Mouse (Mus musculus): ENCODE results near the gene Pla2g4b. TPM values are rescaled to one million over a fixed set of nuclear protein-coding genes. Genes with fewer than 3 reads are reported as not detected.

The Pla2g4b gene
- total and polyA plus RNA-seq, 3 experiments, result 0.90 to 2.7 (median 2.5) TPM

- in situ Hi-C loops (cut with MboI; ENCODE audit: low pct_ligation_motif_present, low pct_unique_long_range_greater_than_20kb, low sequenced_read_pairs) (no loop called here), dilution Hi-C loops (cut with MboI; ENCODE audit: extremely low pct_ligation_motif_present, extremely low pct_unique_long_range_greater_than_20kb, low sequenced_read_pairs) (no loop called here)
- Histone ChIP-seq H3K36me3 (replicated peaks in 1 of 2; ENCODE audit: control insufficient read depth in 1 of 2, insufficient read depth in 1 of 2, low read length in 1 of 2) (peaks cover 0 to 30% of the 10 kb centered on the region in 2 experiments), H3K79me2 (replicated peaks; ENCODE audit: control insufficient read depth, extremely low read depth, insufficient read depth, poor library complexity, severe bottlenecking) (no peaks in the 10 kb centered on the region), H3K9ac (ENCODE audit: insufficient read depth, low read depth) (no peak overlapping the region), H3K4me2 (ENCODE audit: insufficient read depth, low read depth, poor library complexity, severe bottlenecking) (no peak overlapping the region), H3K4me1 (ENCODE audit: control insufficient read depth in 1 of 2, insufficient read depth in 2 of 2) (peaks cover 17 to 35% of the 10 kb centered on the region in 2 experiments), H3K27me3 (replicated peaks) (no peaks in the 10 kb centered on the region), H3K9me3 (replicated peaks; ENCODE audit: low read length) (no peaks in the 10 kb centered on the region), H3K4me3 (replicated peaks in 1 of 3; ENCODE audit: low read depth in 2 of 3, low read length in 2 of 3, poor library complexity in 1 of 3) (no peak overlapping the region), H3K27ac (ENCODE audit: insufficient read depth, low read depth) (no peak overlapping the region)
- TF ChIP-seq MXI1 (IDR thresholded peaks at IDR 0.05; ENCODE audit: low read depth, low read length) (no peak), KAT2A (IDR thresholded peaks at IDR 0.05; ENCODE audit: insufficient replicate concordance, low read length) (no peak)
- DNase-seq (ENCODE audit: extremely low read depth), result no peak
Observed at GRCm38 (mm10) chr2:119999731-120000130, 33.5 kb upstream of the Pla2g4b start.

- Histone ChIP-seq H3K36me3 (replicated peaks in 1 of 2; ENCODE audit: control insufficient read depth in 1 of 2, insufficient read depth in 1 of 2, low read length in 1 of 2) (peaks cover 0 to 31% of the 10 kb centered on the region in 2 experiments), H3K9ac (ENCODE audit: insufficient read depth, low read depth) (no peak overlapping the region), H3K79me2 (replicated peaks; ENCODE audit: control insufficient read depth, extremely low read depth, insufficient read depth, poor library complexity, severe bottlenecking) (no peaks in the 10 kb centered on the region), H3K4me3 (replicated peaks in 1 of 3; ENCODE audit: low read depth in 2 of 3, low read length in 2 of 3, poor library complexity in 1 of 3) (no peak overlapping the region), H3K4me1 (ENCODE audit: control insufficient read depth in 1 of 2, insufficient read depth in 2 of 2) (peaks cover 10 to 22% of the 10 kb centered on the region in 2 experiments; a peak in 3 of 4 replicates), H3K9me3 (replicated peaks; ENCODE audit: low read length) (no peaks in the 10 kb centered on the region), H3K27ac (ENCODE audit: insufficient read depth, low read depth) (no peak overlapping the region), H3K4me2 (ENCODE audit: insufficient read depth, low read depth, poor library complexity, severe bottlenecking) (no peak overlapping the region), H3K27me3 (replicated peaks) (no peaks in the 10 kb centered on the region)
- in situ Hi-C loops (cut with MboI; ENCODE audit: low pct_ligation_motif_present, low pct_unique_long_range_greater_than_20kb, low sequenced_read_pairs) (no loop called here), dilution Hi-C loops (cut with MboI; ENCODE audit: extremely low pct_ligation_motif_present, extremely low pct_unique_long_range_greater_than_20kb, low sequenced_read_pairs) (no loop called here)
- TF ChIP-seq ETS1 (conservative IDR thresholded peaks at IDR 0.05; ENCODE audit: low read depth, low read length), result no peak
- TF ChIP-seq PAX5 (IDR thresholded peaks at IDR 0.05; ENCODE audit: low read length), result no peak
- DNase-seq (ENCODE audit: extremely low read depth), result peak; percentile 23
Observed at GRCm38 (mm10) chr2:120000882-120001584, 32.2 kb upstream of the Pla2g4b start.

- no peaks in the 10 kb centered on the region for H3K79me2 ChIP-seq (replicated peaks; ENCODE audit: control insufficient read depth, extremely low read depth, insufficient read depth, poor library complexity, severe bottlenecking)
- no peaks in the 10 kb centered on the region for H3K9me3 ChIP-seq (replicated peaks; ENCODE audit: low read length)
- no peak overlapping the region for H3K4me3 ChIP-seq (replicated peaks in 1 of 3; ENCODE audit: low read depth in 2 of 3, low read length in 2 of 3, poor library complexity in 1 of 3)
- dilution Hi-C loops (cut with MboI; ENCODE audit: extremely low pct_ligation_motif_present, extremely low pct_unique_long_range_greater_than_20kb, low sequenced_read_pairs) (no loop called here), in situ Hi-C loops (cut with MboI; ENCODE audit: low pct_ligation_motif_present, low pct_unique_long_range_greater_than_20kb, low sequenced_read_pairs) (no loop called here)
- H3K4me2 ChIP-seq (ENCODE audit: insufficient read depth, low read depth, poor library complexity, severe bottlenecking), result no peak overlapping the region
- H3K4me1 ChIP-seq (ENCODE audit: control insufficient read depth in 1 of 2, insufficient read depth in 2 of 2), result peaks cover 10 to 18% of the 10 kb centered on the region in 2 experiments; a peak in 3 of 4 replicates
- TF ChIP-seq MYC (IDR thresholded peaks at IDR 0.05; ENCODE audit: low read depth, low read length) (no peak), EP300 (IDR thresholded peaks at IDR 0.05; ENCODE audit: low read length) (no peak), USF1 (IDR thresholded peaks at IDR 0.05; ENCODE audit: low read depth, low read length) (no peak), E2F4 (IDR thresholded peaks at IDR 0.05; ENCODE audit: insufficient replicate concordance, low read depth, low read length) (no peak), KAT2A (IDR thresholded peaks at IDR 0.05; ENCODE audit: insufficient replicate concordance, low read length) (no peak), USF2 (conservative IDR thresholded peaks at IDR 0.05; ENCODE audit: low read depth, low read length) (no peak), TBP (conservative IDR thresholded peaks at IDR 0.05; ENCODE audit: low read depth, low read length) (no peak), MAFK (IDR thresholded peaks at IDR 0.05; ENCODE audit: insufficient replicate concordance, low read length) (no peak), SIN3A (IDR thresholded peaks at IDR 0.05; ENCODE audit: low read length) (no peak), NELFE (IDR thresholded peaks at IDR 0.05; ENCODE audit: low read depth, low read length) (no peak), BHLHE40 (IDR thresholded peaks at IDR 0.05; ENCODE audit: low read depth, low read length) (no peak), MAX (IDR thresholded peaks at IDR 0.05; ENCODE audit: low read length) (no peak), POLR2AphosphoS2 (IDR thresholded peaks at IDR 0.05; ENCODE audit: low read depth, low read length) (no peak), TCF12 (IDR thresholded peaks at IDR 0.05; ENCODE audit: low read depth, low read length) (no peak), CHD2 (IDR thresholded peaks at IDR 0.05; ENCODE audit: low read length) (no peak), ZC3H11A (IDR thresholded peaks at IDR 0.05; ENCODE audit: low read depth, low read length) (no peak)
- no peaks in the 10 kb centered on the region for H3K27me3 ChIP-seq (replicated peaks)
- DNase-seq (ENCODE audit: extremely low read depth), result no peak
- peaks cover 0 to 29% of the 10 kb centered on the region in 2 experiments for H3K36me3 ChIP-seq (replicated peaks in 1 of 2; ENCODE audit: control insufficient read depth in 1 of 2, insufficient read depth in 1 of 2, low read length in 1 of 2)
- H3K9ac ChIP-seq (ENCODE audit: insufficient read depth, low read depth), result no peak overlapping the region
- no peak overlapping the region for H3K27ac ChIP-seq (ENCODE audit: insufficient read depth, low read depth)
Observed at GRCm38 (mm10) chr2:120001956-120002355, 31.3 kb upstream of the Pla2g4b start.

All from CH12.LX (cell line).